Mouse (Mus musculus): Measurements from ENCODE around the gene 1700016D06Rik. TPM values are rescaled to one million over a fixed set of nuclear protein-coding genes. Genes with fewer than 3 reads are reported as not detected.

The 1700016D06Rik gene
- polyA plus RNA-seq, 1 experiment from 2014 or later = 0.09 TPM

DNA sequence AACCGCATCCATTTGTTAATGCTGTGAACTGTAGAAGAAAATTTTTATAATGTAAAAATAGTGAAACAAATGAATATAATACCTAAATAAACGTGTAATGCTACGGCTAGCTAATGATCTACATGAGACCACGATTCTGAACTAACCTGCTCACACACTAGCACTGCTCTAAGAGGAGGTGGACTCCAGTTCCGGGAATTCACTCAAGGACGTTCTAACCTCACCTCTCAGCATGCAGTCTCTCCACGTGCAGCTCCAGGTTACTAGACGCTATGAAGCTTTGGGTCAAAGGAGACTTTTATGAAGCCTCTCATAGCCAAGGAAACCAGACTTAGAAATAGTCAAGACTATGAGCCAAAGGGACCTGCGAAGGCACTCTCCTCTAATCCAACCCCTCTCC is 73.1 kb downstream of the 1700016D06Rik start:
- Histone ChIP-seq H3K27me3 (ENCODE audit: low read depth, poor library complexity, severe bottlenecking) (no peaks in the 10 kb centered on the region), H3K9me3 (replicated peaks) (no peaks in the 10 kb centered on the region), H3K4me1 (peaks cover 4% of the 10 kb centered on the region), H3K36me3 (peaks cover 97% of the 10 kb centered on the region), H3K27ac (replicated peaks) (no peak overlapping the region), H3K4me3 (no peak overlapping the region)
- DNase-seq (ENCODE audit: low spot score) = no peak
- WGBS = 87% methylated on average over 9 of the region's 9 CpGs

DNA sequence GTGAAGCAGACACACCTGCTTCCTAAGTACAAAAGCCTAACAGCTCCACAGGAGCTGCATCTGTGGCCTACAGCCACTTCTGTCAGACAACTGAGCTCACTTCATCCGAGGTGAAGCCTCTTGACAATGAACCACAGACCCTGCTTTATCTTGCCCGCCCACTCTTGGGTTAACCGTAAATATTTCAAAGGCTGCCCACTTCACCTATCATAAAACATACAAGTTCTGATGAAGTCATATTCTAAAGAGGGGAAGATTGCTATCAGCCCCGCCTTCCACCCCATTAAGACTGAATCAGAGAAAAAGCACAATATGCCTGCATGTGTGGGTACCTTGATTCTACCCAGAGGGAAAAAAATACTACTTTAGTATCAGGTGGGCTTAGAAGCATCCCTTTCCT is 75.8 kb downstream of the 1700016D06Rik start:
- Histone ChIP-seq H3K9me3 (replicated peaks) (no peaks in the 10 kb centered on the region), H3K27me3 (ENCODE audit: low read depth, poor library complexity, severe bottlenecking) (no peaks in the 10 kb centered on the region), H3K36me3 (peaks cover 98% of the 10 kb centered on the region), H3K4me3 (no peak overlapping the region), H3K4me1 (no peaks in the 10 kb centered on the region), H3K27ac (replicated peaks) (no peak overlapping the region)
- DNase-seq (ENCODE audit: low spot score) = no peak
- 92% methylated on average over 4 of the region's 4 CpGs for WGBS

GRCm38 (mm10) chr8:11619091-11619490 is 81.8 kb downstream of the 1700016D06Rik start:
- Histone ChIP-seq H3K27me3 (ENCODE audit: low read depth, poor library complexity, severe bottlenecking) (no peaks in the 10 kb centered on the region), H3K4me1 (no peaks in the 10 kb centered on the region), H3K4me3 (no peak overlapping the region), H3K27ac (replicated peaks) (no peak overlapping the region), H3K36me3 (peaks cover 100% of the 10 kb centered on the region), H3K9me3 (replicated peaks) (no peaks in the 10 kb centered on the region)
- no peak for DNase-seq (ENCODE audit: low spot score)
- WGBS = 98% methylated on average over 3 of the region's 3 CpGs

- Histone ChIP-seq H3K36me3 (peaks cover 100% of the 10 kb centered on the region), H3K4me1 (no peaks in the 10 kb centered on the region), H3K27ac (replicated peaks) (no peak overlapping the region), H3K9me3 (replicated peaks) (no peaks in the 10 kb centered on the region), H3K27me3 (ENCODE audit: low read depth, poor library complexity, severe bottlenecking) (no peaks in the 10 kb centered on the region), H3K4me3 (no peak overlapping the region)
- DNase-seq (ENCODE audit: low spot score) = no peak
- 98% methylated on average over 2 of the region's 2 CpGs for whole genome bisulfite sequencing
Observed at GRCm38 (mm10) chr8:11618063-11618462, 82.8 kb downstream of the 1700016D06Rik start.

DNA sequence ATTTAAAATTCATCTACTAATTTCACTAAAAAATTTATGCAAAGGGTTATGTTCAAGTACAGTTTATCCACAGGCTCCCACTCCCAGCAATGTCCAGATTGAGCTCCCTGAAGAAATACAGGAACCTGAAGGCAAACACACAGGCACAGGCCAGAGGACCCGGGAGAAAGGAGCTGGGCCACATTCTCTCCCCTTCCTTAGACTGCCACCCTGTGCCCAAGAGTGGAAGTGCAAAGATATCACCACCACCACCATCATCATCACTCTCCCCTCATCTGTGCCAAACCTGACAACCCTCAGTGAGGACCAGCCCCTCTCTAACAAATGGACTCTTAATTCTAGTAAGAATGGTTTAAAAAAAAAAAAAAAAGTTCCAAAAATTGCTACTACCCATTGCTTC is 84.6 kb downstream of the 1700016D06Rik start:
- no peaks in the 10 kb centered on the region for H3K27me3 ChIP-seq (ENCODE audit: low read depth, poor library complexity, severe bottlenecking)
- no peak overlapping the region for H3K4me3 ChIP-seq
- no peaks in the 10 kb centered on the region for H3K4me1 ChIP-seq
- no peaks in the 10 kb centered on the region for H3K9me3 ChIP-seq (replicated peaks)
- WGBS = 57% methylated on average over 1 of the region's 1 CpGs
- DNase-seq (ENCODE audit: low spot score) = peak; percentile 36
- peaks cover 100% of the 10 kb centered on the region for H3K36me3 ChIP-seq
- H3K27ac ChIP-seq (replicated peaks) = no peak overlapping the region

DNA sequence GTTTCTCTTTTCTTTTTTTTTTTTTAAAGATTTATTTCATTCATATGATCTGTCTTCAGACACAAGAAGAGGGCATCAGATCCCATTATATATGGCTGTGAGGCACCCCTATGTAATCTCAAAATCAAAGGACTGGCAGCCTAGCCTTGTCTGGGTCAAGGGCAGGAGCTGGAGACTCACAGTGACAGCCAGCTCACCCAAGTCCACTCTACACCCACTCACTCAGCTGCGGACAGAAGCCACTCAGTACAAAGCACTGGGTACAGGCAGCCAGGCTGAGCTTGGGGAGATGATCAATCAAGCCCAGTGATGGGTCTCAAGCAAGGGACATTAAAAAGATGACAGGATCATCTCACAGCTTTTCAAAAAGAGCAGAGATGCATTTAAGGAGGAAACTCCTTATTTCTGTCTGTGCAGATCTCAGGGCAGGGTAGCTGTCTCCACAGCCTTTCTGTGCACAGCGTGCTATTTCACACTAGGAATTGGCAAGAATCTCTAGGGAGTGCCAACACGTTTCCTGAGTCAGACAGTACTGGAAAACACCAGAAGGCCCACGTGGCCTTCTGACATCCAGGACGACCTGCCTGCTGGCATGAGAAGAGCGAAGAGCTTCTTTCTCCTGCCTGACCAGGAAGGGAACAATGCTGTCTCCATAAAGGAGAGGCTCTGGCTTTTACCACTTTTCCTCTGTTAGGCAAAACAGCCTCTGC is 86.6 kb downstream of the 1700016D06Rik start:
- Histone ChIP-seq H3K27me3 (ENCODE audit: low read depth, poor library complexity, severe bottlenecking) (no peaks in the 10 kb centered on the region), H3K4me1 (no peaks in the 10 kb centered on the region), H3K27ac (replicated peaks) (no peak overlapping the region), H3K36me3 (peaks cover 100% of the 10 kb centered on the region), H3K9me3 (replicated peaks) (no peaks in the 10 kb centered on the region), H3K4me3 (no peak overlapping the region)
- WGBS = 94% methylated on average over 6 of the region's 6 CpGs
- DNase-seq (ENCODE audit: low spot score) = no peak

GRCm38 (mm10) chr8:11608848-11609247 is 92.0 kb downstream of the 1700016D06Rik start:
- no peaks in the 10 kb centered on the region for H3K27me3 ChIP-seq (ENCODE audit: low read depth, poor library complexity, severe bottlenecking)
- H3K4me3 ChIP-seq = no peak overlapping the region
- WGBS = 97% methylated on average over 9 of the region's 9 CpGs
- peaks cover 91% of the 10 kb centered on the region for H3K36me3 ChIP-seq
- peaks cover 17% of the 10 kb centered on the region; the same call in 1 of the 2 replicates for H3K9me3 ChIP-seq (replicated peaks)
- no peak overlapping the region for H3K27ac ChIP-seq (replicated peaks)
- DNase-seq (ENCODE audit: low spot score) = no peak
- H3K4me1 ChIP-seq = no peaks in the 10 kb centered on the region

Small RNA genes lying within 50 kb of the gene (microRNA-seq; reads per million reads assigned to microRNA genes)
- 3.0 reads per million, percentile 2 among the genes with 10 or more reads in this experiment for gene Mir7238

Other genes with a start within 250 kb of the 1700016D06Rik start
- gene Rab20, start 222.4 kb downstream of the 1700016D06Rik start, polyA plus RNA-seq (2016; fragmentation: Nextera tagmentation; extraction: Ambion mirVana) = 0.60 and 1.3 TPM in 2 replicates
- gene Naxd, start 203.6 kb downstream of the 1700016D06Rik start, polyA plus RNA-seq (2016; fragmentation: Nextera tagmentation; extraction: Ambion mirVana) = 114 and 116 TPM in 2 replicates
- gene Cars2, start 150.3 kb downstream of the 1700016D06Rik start, polyA plus RNA-seq (2016; fragmentation: Nextera tagmentation; extraction: Ambion mirVana) = 18.7 and 19.9 TPM in 2 replicates
- 31.2 and 34.0 TPM in 2 replicates for gene Ing1, start 145.5 kb downstream of the 1700016D06Rik start, polyA plus RNA-seq (2016; fragmentation: Nextera tagmentation; extraction: Ambion mirVana)
- gene Ankrd10, start 65.3 kb downstream of the 1700016D06Rik start, polyA plus RNA-seq (2016; fragmentation: Nextera tagmentation; extraction: Ambion mirVana) = 99.9 and 103 TPM in 2 replicates
- 47.4 and 56.9 TPM in 2 replicates for gene Arhgef7, start 26.7 kb upstream of the 1700016D06Rik start, polyA plus RNA-seq (2016; fragmentation: Nextera tagmentation; extraction: Ambion mirVana)
- gene Tex29, start 139.4 kb upstream of the 1700016D06Rik start, polyA plus RNA-seq (2016; fragmentation: Nextera tagmentation; extraction: Ambion mirVana) = 0.20 TPM in 1 of 2 replicates, not detected in the other